Mouse (Mus musculus) G1E (cell line): ENCODE results near the gene Arrb1.

ENCODE experiments used
- CTCF ChIP-seq: IDR thresholded peaks from 2 replicates; pipeline ENCODE4 v1.5.1; 2012; ENCODE audit warnings: low read depth, low read length, inconsistent platforms, mixed read lengths
- GATA1 ChIP-seq: IDR thresholded peaks from 2 replicates; pipeline ENCODE4 v1.6.1; 2012; ENCODE audit warnings: borderline replicate concordance, low read length, inconsistent platforms, mixed read lengths
- GATA2 ChIP-seq: IDR thresholded peaks from 2 replicates; pipeline ENCODE4 v1.6.1; 2012; ENCODE audit warnings: low read depth, low read length, inconsistent platforms, borderline replicate concordance
- POLR2AphosphoS5 ChIP-seq: IDR thresholded peaks from 2 replicates; pipeline ENCODE4 v1.6.1; 2012; ENCODE audit warnings: low read depth, low read length, inconsistent platforms; ENCODE audit not compliant: insufficient replicate concordance

- TF ChIP-seq CTCF (no peak), GATA1 (no peak), GATA2 (no peak), POLR2AphosphoS5 (no peak)
Observed at GRCm38 (mm10) chr7:99500655-99501054, 34.6 kb upstream of the Arrb1 start.
